Mouse (Mus musculus): Measurements from ENCODE around the gene Ntng1. TPM values are rescaled to one million over a fixed set of nuclear protein-coding genes. Genes with fewer than 3 reads are reported as not detected.

The Ntng1 gene
- 0.68 and 0.79 TPM in 2 replicates for polyA plus RNA-seq (2015; fragmentation: Nextera tagmentation; extraction: Ambion mirVana)

GRCm38 (mm10) chr3:110143206-110144061 is at the start of gene Ntng1:
Gene Ntng1, minus strand, starts transcription at chr3:110144011.
- Histone ChIP-seq H3K4me1 (ENCODE audit: insufficient read depth, low read depth, low read length) (peaks cover 3% of the 10 kb centered on the region; the same call in 1 of the 2 replicates), H3K4me3 (ENCODE audit: low read depth, low read length) (peak within 1 kb of the TSS; percentile 58), H3K4me2 (replicated peaks; ENCODE audit: low read depth, low read length) (peak within 1 kb of the TSS; percentile 99), H3K9ac (replicated peaks; ENCODE audit: low read depth) (no peak within 1 kb of the TSS; the same call in 1 of the 2 replicates), H3K27me3 (replicated peaks; ENCODE audit: insufficient read depth, low read length) (0 out of 2 replicates have a peak, but pooled peaks cover 9% of the 10 kb centered on the region), H3K36me3 (ENCODE audit: insufficient read depth, low read length) (no peaks in the 10 kb centered on the region), H3K9me3 (ENCODE audit: low read length) (no peaks in the 10 kb centered on the region), H3K27ac (ENCODE audit: low read length) (no peak within 1 kb of the TSS)
- TF ChIP-seq EP300 (IDR thresholded peaks at IDR 0.05) (no peak), CTCF (IDR thresholded peaks at IDR 0.05) (no peak)
- peak; percentile 30 for DNase-seq (ENCODE audit: low spot score)
- WGBS = under 1% methylated on average over 52 of the region's 52 CpGs
- peak; percentile 17; the same call in 1 of the 2 replicates for ATAC-seq

- H3K9ac ChIP-seq (replicated peaks; ENCODE audit: low read depth) = no peak overlapping the region
- H3K9me3 ChIP-seq (ENCODE audit: low read length) = no peaks in the 10 kb centered on the region
- WGBS = 79% methylated on average over 5 of the region's 5 CpGs
- H3K36me3 ChIP-seq (ENCODE audit: insufficient read depth, low read length) = no peaks in the 10 kb centered on the region
- no peaks in the 10 kb centered on the region for H3K4me1 ChIP-seq (ENCODE audit: insufficient read depth, low read depth, low read length)
- DNase-seq (ENCODE audit: low spot score) = no peak
- no peak for TF ChIP-seq EP300 (IDR thresholded peaks at IDR 0.05)
- no peak for TF ChIP-seq CTCF (IDR thresholded peaks at IDR 0.05)
- ATAC-seq = no peak
- H3K27me3 ChIP-seq (replicated peaks; ENCODE audit: insufficient read depth, low read length) = no peaks in the 10 kb centered on the region
- H3K4me2 ChIP-seq (replicated peaks; ENCODE audit: low read depth, low read length) = no peak overlapping the region
- no peak overlapping the region for H3K27ac ChIP-seq (ENCODE audit: low read length)
- no peak overlapping the region for H3K4me3 ChIP-seq (ENCODE audit: low read depth, low read length)
Measured at GRCm38 (mm10) chr3:110187401-110187948, 43.7 kb upstream of the Ntng1 start.

GRCm38 (mm10) chr3:110149089-110149488 is 5.3 kb upstream of the Ntng1 start:
- Histone ChIP-seq H3K36me3 (ENCODE audit: insufficient read depth, low read length) (no peaks in the 10 kb centered on the region), H3K9ac (replicated peaks; ENCODE audit: low read depth) (no peak overlapping the region), H3K4me2 (replicated peaks; ENCODE audit: low read depth, low read length) (no peak overlapping the region), H3K27me3 (replicated peaks; ENCODE audit: insufficient read depth, low read length) (no peaks in the 10 kb centered on the region), H3K9me3 (ENCODE audit: low read length) (no peaks in the 10 kb centered on the region), H3K27ac (ENCODE audit: low read length) (no peak overlapping the region), H3K4me1 (ENCODE audit: insufficient read depth, low read depth, low read length) (no peaks in the 10 kb centered on the region), H3K4me3 (ENCODE audit: low read depth, low read length) (no peak overlapping the region)
- TF ChIP-seq CTCF (IDR thresholded peaks at IDR 0.05) (no peak), EP300 (IDR thresholded peaks at IDR 0.05) (peak; percentile 61)
- DNase-seq (ENCODE audit: low spot score) (peak; percentile 31), ATAC-seq (peak; percentile 58; the same call in 1 of the 2 replicates)
- 45% methylated on average over 7 of the region's 7 CpGs for WGBS

- H3K4me3 ChIP-seq (ENCODE audit: low read depth, low read length) = no peak overlapping the region
- WGBS = 43% methylated on average over 6 of the region's 6 CpGs
- DNase-seq (ENCODE audit: low spot score) = no peak
- no peak for TF ChIP-seq CTCF (IDR thresholded peaks at IDR 0.05)
- no peak for TF ChIP-seq EP300 (IDR thresholded peaks at IDR 0.05)
- no peaks in the 10 kb centered on the region for H3K36me3 ChIP-seq (ENCODE audit: insufficient read depth, low read length)
- H3K4me1 ChIP-seq (ENCODE audit: insufficient read depth, low read depth, low read length) = peaks cover 3% of the 10 kb centered on the region; the same call in 1 of the 2 replicates
- no peak for ATAC-seq
- H3K27me3 ChIP-seq (replicated peaks; ENCODE audit: insufficient read depth, low read length) = 0 out of 2 replicates have a peak, but pooled peaks cover 9% of the 10 kb centered on the region
- H3K4me2 ChIP-seq (replicated peaks; ENCODE audit: low read depth, low read length) = no peak overlapping the region
- no peaks in the 10 kb centered on the region for H3K9me3 ChIP-seq (ENCODE audit: low read length)
- no peak overlapping the region for H3K27ac ChIP-seq (ENCODE audit: low read length)
- H3K9ac ChIP-seq (replicated peaks; ENCODE audit: low read depth) = no peak overlapping the region
Measured at GRCm38 (mm10) chr3:110144301-110145055, 667 bp upstream of the Ntng1 start.

GRCm38 (mm10) chr3:110142314-110143205 is 1.3 kb downstream of the Ntng1 start:
- Histone ChIP-seq H3K27me3 (replicated peaks; ENCODE audit: insufficient read depth, low read length) (0 out of 2 replicates have a peak, but pooled peaks cover 9% of the 10 kb centered on the region), H3K36me3 (ENCODE audit: insufficient read depth, low read length) (no peaks in the 10 kb centered on the region), H3K4me1 (ENCODE audit: insufficient read depth, low read depth, low read length) (peaks cover 3% of the 10 kb centered on the region; the same call in 1 of the 2 replicates), H3K9ac (replicated peaks; ENCODE audit: low read depth) (no peak overlapping the region), H3K27ac (ENCODE audit: low read length) (no peak overlapping the region), H3K9me3 (ENCODE audit: low read length) (no peaks in the 10 kb centered on the region), H3K4me2 (replicated peaks; ENCODE audit: low read depth, low read length) (peak overlapping the region; percentile 99), H3K4me3 (ENCODE audit: low read depth, low read length) (peak overlapping the region; percentile 58)
- ATAC-seq (no peak; the same call in 1 of the 2 replicates), DNase-seq (ENCODE audit: low spot score) (no peak)
- WGBS = under 1% methylated on average over 65 of the region's 77 CpGs
- TF ChIP-seq CTCF (IDR thresholded peaks at IDR 0.05) = no peak
- no peak for TF ChIP-seq EP300 (IDR thresholded peaks at IDR 0.05)
